Mouse (Mus musculus): ENCODE measurements around the gene Zfp975.

DNA sequence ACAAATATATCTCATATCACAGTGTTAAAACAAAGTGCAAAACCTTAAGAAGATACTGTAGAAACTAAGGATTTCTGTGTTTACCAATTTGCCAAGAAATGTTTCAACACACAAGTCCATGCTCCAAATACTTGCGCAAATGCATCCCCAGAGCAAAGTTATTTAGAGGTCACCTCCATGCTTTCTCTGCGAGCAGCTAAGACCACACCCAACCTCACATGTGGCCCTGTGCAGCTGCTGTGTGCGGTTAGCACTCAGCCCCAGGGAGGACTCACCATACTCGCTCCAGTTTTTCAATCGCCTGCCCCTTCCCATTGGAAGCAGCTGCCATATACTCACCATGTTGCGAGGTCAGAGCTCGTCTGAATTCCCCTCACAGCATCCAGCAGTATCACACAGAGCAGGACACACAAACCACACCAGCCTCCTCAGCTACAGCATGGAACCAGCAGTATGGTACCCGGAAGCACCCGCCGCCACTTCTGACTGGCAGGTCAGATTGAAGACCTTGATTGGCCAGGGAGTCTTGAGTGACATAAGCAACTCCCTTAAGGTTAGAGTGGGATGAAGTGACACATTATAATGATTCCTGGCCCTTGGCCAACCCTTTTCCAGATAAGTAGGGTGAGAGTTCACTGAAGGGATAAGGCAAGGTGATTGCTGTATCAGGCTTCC lies 46.1 kb upstream of the Zfp975 start:
- TF ChIP-seq POLR2A (IDR thresholded peaks at IDR 0.05; ENCODE audit: extremely low read depth, insufficient read depth, low read length): no peak
- TF ChIP-seq CTCF (IDR thresholded peaks at IDR 0.05; ENCODE audit: low read depth, low read length): no peak

Data from liver, adult 2 months (tissue).